Mouse (Mus musculus) lung, postnatal 25 days (tissue): ENCODE results near the gene Mepce.

Source experiments
- DNase-seq: peaks from one replicate; pipeline ENCODE4 v3.0.0; 2022; ENCODE audit warnings: low spot score

Mepce gene

GRCm38 (mm10) chr5:137741023-137741931 lies 46.2 kb downstream of the Mepce start, which contains the start of gene Nyap1:
Nyap1 (minus strand) TSS chr5:137741607.
- peak; percentile 62 for DNase-seq

DNA sequence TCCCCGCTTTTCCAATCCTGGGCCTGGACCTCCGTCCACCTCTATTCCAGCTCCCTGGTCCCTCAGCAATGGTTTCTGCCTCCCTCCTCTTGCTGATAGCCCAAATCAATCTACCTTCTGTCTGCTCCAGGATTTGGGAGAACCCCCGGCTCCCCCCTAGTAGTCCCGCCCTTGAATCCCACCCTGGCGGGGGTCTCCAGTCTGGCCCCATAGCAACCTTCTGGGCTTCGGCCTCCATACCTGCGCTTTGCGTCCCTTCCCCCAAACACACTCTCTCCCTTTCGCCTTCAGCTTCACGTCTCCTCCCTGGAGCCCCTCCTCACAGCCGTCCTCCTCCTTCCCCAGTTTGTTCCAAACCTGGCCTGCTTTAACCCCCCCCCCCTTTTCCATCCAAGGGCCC lies 46.9 kb downstream of the Mepce start:
- no peak for DNase-seq

- no peak for DNase-seq
Measured at GRCm38 (mm10) chr5:137739471-137739870, 48.0 kb downstream of the Mepce start.

- DNase-seq = no peak
Measured at GRCm38 (mm10) chr5:137738516-137738915, 48.9 kb downstream of the Mepce start.

DNA sequence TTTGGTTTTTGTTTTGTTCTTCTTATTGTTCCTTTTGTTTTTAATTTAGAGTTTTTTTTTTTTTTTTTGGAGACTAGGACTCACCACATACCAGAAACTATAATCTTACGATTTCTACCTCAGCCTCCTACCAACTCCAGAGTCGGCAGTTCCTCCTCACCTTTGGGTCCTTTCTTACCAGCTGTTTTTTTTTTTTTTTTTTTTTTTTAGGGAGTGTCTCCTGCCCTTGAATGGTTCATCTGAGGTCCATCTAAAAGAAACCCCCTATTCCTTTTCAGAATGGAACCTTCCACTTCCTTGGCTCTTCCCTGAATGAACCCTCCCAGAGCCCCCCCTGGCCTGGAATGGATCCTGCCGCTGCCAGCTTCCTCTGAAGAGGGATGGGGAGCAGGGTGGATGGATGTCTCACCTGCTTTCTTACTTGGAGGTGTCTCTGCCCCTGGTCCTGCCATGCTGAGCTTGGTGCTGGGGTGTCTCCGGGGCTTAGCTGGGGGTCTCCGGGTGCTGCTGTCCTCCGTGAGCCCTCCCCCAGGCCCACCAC lies 50.0 kb downstream of the Mepce start:
- DNase-seq = no peak

- no peak for DNase-seq
Measured at GRCm38 (mm10) chr5:137734289-137735061, 53.0 kb downstream of the Mepce start.

DNA sequence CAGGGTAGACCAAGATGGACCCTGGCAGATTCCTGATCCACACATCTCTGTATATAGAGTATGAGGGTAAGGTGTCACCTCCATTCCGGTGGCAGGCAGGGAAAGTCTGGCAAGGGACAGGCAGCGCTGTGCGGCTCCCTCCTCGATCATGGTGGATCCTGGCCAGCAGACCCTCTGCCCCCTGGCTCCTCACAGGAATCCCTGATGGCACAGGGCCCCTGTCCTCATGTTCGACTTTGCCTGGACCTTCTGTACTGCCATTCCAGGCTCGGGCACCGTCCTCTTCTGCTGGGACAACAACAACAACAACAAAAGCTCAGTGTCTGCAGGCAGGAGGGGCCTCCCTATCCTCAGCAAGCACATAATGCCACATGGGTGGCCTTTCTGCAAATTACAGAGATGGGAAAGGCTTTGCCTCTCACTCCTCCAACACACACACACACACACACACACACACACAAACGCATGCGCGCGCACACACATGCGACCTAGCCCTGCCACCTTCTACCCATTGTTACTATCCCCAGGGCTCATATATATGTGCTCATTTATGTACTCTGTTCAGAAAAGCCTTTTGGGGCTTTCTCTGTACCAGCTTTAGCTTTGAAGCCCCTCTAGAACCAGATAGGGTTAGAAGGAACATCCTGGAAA lies 53.7 kb downstream of the Mepce start:
- DNase-seq = no peak
